Mouse (Mus musculus) CD4-positive, CD25-positive, alpha-beta regulatory T cell, adult 2 months (primary cell): ENCODE measurements around the gene Wdtc1.

ENCODE experiments used
- DNase-seq: peaks from one replicate; pipeline ENCODE4 v3.0.0-alpha.2; 2012; ENCODE audit warnings: low read depth, low spot score

Gene Wdtc1

DNA sequence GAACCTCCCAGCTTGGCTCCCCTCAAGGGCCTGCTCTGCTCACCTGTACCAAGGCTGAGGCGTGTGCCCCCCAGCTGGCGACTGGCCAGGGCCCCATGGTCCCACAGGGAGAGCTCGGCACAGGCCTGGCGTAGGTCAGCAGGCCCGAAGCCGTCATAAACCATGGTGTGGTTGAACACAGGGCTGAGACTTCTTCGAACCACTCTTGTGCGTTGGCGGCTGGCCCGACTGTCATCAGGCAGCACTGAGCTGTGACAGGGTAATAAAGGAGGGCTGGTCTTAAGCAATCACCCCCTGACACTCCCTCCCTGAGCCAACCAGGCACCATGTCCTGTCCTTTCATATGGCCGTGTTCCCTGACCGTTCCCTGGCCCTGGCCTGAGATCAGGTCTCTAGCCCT, 99.9 kb downstream of the Wdtc1 start:
- DNase-seq, result no peak

DNA sequence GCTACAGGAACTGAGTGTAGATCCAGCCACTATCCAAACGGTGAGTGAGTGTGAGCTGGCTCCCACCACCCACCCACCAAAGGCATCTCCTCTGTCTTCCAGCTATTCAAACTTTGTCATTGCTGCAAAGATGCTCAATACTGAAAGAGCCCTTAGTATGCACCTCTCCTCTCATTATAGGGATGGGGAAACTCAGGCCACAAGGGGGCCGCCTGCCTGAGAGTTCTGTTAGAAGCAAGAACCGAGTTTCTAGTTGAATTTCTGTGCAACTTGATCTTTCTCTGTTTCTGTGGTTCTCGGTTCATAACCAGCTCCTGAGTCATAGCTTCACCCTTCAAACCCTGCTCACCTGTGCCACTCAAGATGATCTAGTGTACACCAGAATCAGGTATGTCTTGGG, 101.2 kb downstream of the Wdtc1 start:
- DNase-seq, result peak; percentile 39

DNA sequence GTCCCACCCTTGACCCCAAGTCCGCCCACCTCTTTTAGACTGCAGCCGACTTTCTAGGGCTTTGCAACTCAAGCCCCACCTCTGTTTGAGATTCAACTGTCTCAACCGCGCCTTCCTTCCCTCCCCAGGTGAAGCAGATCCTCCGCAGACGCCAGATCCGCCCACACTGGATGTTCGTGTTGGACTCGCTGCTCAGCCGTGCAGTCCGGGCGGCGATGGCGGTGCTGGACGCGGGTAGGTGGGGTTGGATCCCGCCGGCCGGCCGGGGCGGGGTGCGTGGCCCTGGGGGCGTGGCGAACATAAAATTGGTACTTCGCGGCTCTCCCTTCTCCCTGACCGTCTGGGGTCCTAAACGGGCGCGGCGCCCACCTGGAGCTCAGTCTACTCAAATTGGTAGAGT, 102.1 kb downstream of the Wdtc1 start:
- DNase-seq, result peak; percentile 33

- DNase-seq, result peak; percentile 87
Measured at GRCm38 (mm10) chr4:133250609-133251008, 102.7 kb downstream of the Wdtc1 start.

DNA sequence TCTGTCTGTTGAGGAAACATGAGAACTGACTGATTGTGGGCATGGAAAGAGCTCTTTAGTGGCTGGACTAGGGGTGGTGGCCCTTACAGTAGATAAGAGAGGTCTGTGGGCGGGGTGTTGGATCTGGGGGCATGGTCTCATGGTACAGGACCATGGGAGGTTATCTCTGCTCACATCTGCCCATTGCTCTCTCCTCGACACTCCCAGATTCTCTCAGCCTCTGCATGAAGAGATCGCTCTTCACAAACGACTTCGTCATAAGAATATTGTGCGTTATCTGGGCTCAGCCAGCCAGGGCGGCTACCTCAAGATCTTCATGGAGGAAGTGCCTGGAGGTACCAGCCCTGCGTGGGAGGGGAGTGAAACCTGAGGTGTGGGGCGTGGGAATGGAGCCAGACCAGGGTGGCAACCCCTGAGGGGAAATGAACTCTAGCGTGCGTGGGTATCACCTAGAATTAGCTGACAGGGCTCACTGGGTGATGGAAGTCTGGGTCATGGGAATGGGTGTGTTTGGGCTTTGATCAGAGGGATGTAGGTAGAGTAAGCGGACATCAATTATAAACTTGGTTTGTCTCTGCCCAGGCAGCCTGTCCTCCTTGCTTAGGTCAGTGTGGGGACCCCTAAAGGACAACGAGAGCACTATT, 105.4 kb downstream of the Wdtc1 start:
- no peak for DNase-seq

DNA sequence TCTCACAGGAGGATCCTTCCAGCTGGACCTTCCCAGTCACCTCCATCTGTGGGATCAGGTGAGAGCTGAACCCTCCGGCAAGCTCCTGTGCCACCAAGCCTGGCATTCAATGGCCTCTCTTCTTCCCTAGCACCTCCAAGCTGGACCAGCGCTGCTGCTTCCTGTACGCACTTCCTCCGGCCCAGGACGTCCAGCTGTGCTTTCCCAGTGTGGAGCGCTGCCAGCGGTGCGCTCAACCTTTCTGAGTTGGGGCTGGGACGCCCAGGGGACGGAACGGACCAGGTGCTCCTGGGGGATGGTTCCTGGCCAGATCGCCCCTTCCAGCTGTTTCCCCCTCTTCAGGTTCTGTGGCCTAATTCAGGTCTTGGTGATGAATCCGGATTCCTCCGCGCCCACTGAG, 106.2 kb downstream of the Wdtc1 start:
- DNase-seq, result no peak

DNA sequence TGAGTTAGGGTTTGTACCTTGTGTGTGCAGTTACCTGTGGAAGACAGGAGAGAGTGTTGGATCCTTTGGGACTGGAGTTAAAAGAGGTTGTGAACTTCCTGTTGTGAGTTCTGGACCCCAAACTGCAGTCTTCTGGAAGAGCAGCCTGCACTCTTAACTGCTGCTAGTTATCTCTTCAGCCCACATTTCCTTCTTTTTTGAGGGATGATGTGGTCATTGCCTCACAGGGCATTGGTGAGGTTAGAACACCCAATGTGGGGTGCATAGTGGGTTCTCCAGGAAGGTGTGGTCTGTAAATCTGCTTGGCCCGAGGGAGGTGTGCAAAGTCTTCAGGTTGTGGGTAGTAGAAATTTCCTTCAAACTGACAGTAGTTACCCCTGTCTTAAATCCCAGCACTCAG, 109.0 kb downstream of the Wdtc1 start:
- DNase-seq, result no peak

GRCm38 (mm10) chr4:133243538-133243937, 109.7 kb downstream of the Wdtc1 start:
- no peak for DNase-seq

- no peak for DNase-seq
Measured at GRCm38 (mm10) chr4:133242710-133243109, 110.6 kb downstream of the Wdtc1 start.
